Comparison of ENCODE assay signal across 8 mouse cellular contexts in the genomic region with DNA sequence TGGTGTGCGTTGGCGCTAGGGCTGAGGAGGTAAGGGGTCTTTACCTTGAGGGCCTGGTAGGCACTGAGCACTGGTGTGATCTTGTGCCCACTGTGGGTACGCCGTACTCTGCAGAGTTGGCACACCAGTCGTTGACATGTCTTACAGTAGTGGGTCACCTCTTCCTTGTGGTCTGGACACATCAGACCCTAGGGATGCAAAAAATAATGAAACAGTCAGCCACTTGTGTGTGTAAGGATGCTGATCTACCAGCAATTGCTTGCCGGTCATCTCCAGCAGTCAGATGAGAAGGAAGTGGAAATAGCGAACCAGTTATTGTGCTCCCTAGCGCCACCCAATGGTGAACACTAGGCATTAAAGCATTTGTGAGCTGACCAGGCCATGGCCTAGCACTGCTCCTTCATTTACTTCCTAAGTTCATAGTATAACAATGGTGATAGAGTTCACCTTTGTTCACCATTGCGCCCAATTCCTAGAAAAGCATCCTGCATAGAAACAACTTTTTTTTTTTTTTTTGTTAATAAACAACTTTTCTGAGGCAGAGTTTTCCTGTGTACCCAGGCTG. TPM values are rescaled to one million over a fixed set of nuclear protein-coding genes. Genes with fewer than 3 reads are reported as not detected.
DNase-seq lines count a peak whose midpoint lies in the region; ATAC-seq lines count a peak whose summit lies in the region.

No protein-coding gene starts in this region.

- ATAC-seq in heart, embryonic 12.5 days (ENCODE audit: insufficient number of reproducible peaks, low FRiP score): no peak
- peak; percentile 24; the same call in 1 of the 2 replicates for ATAC-seq in common myeloid progenitor, adult 5-6 weeks (replicated peaks; ENCODE audit: low read depth, poor library complexity, severe bottlenecking)
- ATAC-seq in forebrain, embryonic 12.5 days (ENCODE audit: low FRiP score): no peak

- 0 out of 2 replicates have a peak, but pooled peaks cover 3% of the 10 kb centered on the region for H3K36me3 ChIP-seq in heart, embryonic 12.5 days
- H3K36me3 ChIP-seq in forebrain, embryonic 12.5 days (replicated peaks): peaks cover 45% of the 10 kb centered on the region

- WGBS in heart, embryonic 12.5 days: 68% methylated on average over 9 of the region's 9 CpGs
- 73% methylated on average over 9 of the region's 9 CpGs for WGBS in forebrain, embryonic 12.5 days

- peaks cover 28% of the 10 kb centered on the region for H3K4me1 ChIP-seq in heart, embryonic 12.5 days (replicated peaks)
- H3K4me1 ChIP-seq in forebrain, embryonic 12.5 days: peaks cover 42% of the 10 kb centered on the region

- no peak overlapping the region for H3K27ac ChIP-seq in heart, embryonic 12.5 days (ENCODE audit: poor library complexity, severe bottlenecking)
- no peak overlapping the region for H3K27ac ChIP-seq in forebrain, embryonic 12.5 days

- H3K4me3 ChIP-seq in heart, embryonic 12.5 days: no peak overlapping the region
- H3K4me3 ChIP-seq in forebrain, embryonic 12.5 days (replicated peaks): no peak overlapping the region

- H3K9me3 ChIP-seq in heart, embryonic 12.5 days (replicated peaks): no peaks in the 10 kb centered on the region
- no peaks in the 10 kb centered on the region for H3K9me3 ChIP-seq in forebrain, embryonic 12.5 days

- no peak overlapping the region for H3K4me2 ChIP-seq in heart, embryonic 12.5 days
- H3K4me2 ChIP-seq in forebrain, embryonic 12.5 days: no peak overlapping the region

- H3K9ac ChIP-seq in heart, embryonic 12.5 days: no peak overlapping the region
- H3K9ac ChIP-seq in forebrain, embryonic 12.5 days: no peak overlapping the region; the same call in 1 of the 2 replicates

- peaks cover 34% of the 10 kb centered on the region for H3K27me3 ChIP-seq in heart, embryonic 12.5 days (replicated peaks)
- no peaks in the 10 kb centered on the region for H3K27me3 ChIP-seq in forebrain, embryonic 12.5 days

- intact Hi-C loops in left cerebral cortex, postnatal 4 days (cut with DNase I): no loop called here

- DNase-seq in heart, adult 18-20 months: peak; percentile 60 to 68
- DNase-seq in thymus, postnatal 4 days: peak; percentile 54
- DNase-seq in thymus, postnatal 36 days: no peak
- peak; percentile 73 for DNase-seq in left cerebral cortex, postnatal 4 days
- peak; percentile 76 for DNase-seq in retina, postnatal 1 day

RNA-seq across cellular contexts. Expression of a gene that starts 3.4 kb away (rescaled TPM):
- 10 to 100 TPM; 64.8 to 89.2 TPM for total RNA-seq in heart, adult 18-20 months (2021)
- 243 and 262 TPM in 2 replicates for polyA plus RNA-seq in heart, embryonic 12.5 days (2016; fragmentation: Nextera tagmentation; extraction: Ambion mirVana)
- 142 and 159 TPM in 2 replicates for total RNA-seq in common myeloid progenitor, adult 5-6 weeks (2017)
- total RNA-seq in left cerebral cortex, postnatal 4 days (2021): 100 to 1,000 TPM in 1 of 2 experiments, 10 to 100 TPM in 1; 86.2 to 106 TPM
- 249 and 252 TPM in 2 replicates for polyA plus RNA-seq in forebrain, embryonic 12.5 days (2016; fragmentation: Nextera tagmentation; extraction: Ambion mirVana)

RNA-seq across cellular contexts. Expression of a gene that starts 3.7 kb away (rescaled TPM):
- under 1 TPM; 0.37 to 0.98 TPM for total RNA-seq in heart, adult 18-20 months (2021)
- polyA plus RNA-seq in heart, embryonic 12.5 days (2016; fragmentation: Nextera tagmentation; extraction: Ambion mirVana): 0.89 and 1.1 TPM in 2 replicates
- 0.49 and 7.1 TPM in 2 replicates for total RNA-seq in common myeloid progenitor, adult 5-6 weeks (2017)
- total RNA-seq in left cerebral cortex, postnatal 4 days (2021): 100 to 1,000 TPM; 128 to 133 TPM
- 25.1 and 26.6 TPM in 2 replicates for polyA plus RNA-seq in forebrain, embryonic 12.5 days (2016; fragmentation: Nextera tagmentation; extraction: Ambion mirVana)

RNA-seq across cellular contexts. Expression of a gene that starts 13.6 kb away (rescaled TPM):
- total RNA-seq in heart, adult 18-20 months (2021): 1 to 10 TPM in 1 of 2 experiments, under 1 TPM in 1; 0.40 to 2.1 TPM
- polyA plus RNA-seq in heart, embryonic 12.5 days (2016; fragmentation: Nextera tagmentation; extraction: Ambion mirVana): 0.48 TPM in 1 of 2 replicates, not detected in the other
- total RNA-seq in common myeloid progenitor, adult 5-6 weeks (2017): 0.29 TPM in 1 of 2 replicates, not detected in the other
- total RNA-seq in left cerebral cortex, postnatal 4 days (2021): 1 to 10 TPM; 1.0 to 2.0 TPM
- polyA plus RNA-seq in forebrain, embryonic 12.5 days (2016; fragmentation: Nextera tagmentation; extraction: Ambion mirVana): 3.8 and 4.7 TPM in 2 replicates

RNA-seq across cellular contexts. Expression of a gene that starts 15.5 kb away (rescaled TPM):
- total RNA-seq in heart, adult 18-20 months (2021): 10 to 100 TPM; 60.3 to 61.5 TPM
- polyA plus RNA-seq in heart, embryonic 12.5 days (2016; fragmentation: Nextera tagmentation; extraction: Ambion mirVana): 123 and 127 TPM in 2 replicates
- 81.9 and 104 TPM in 2 replicates for total RNA-seq in common myeloid progenitor, adult 5-6 weeks (2017)
- total RNA-seq in left cerebral cortex, postnatal 4 days (2021): 100 to 1,000 TPM in 1 of 2 experiments, 10 to 100 TPM in 1; 99.1 to 106 TPM
- 185 and 194 TPM in 2 replicates for polyA plus RNA-seq in forebrain, embryonic 12.5 days (2016; fragmentation: Nextera tagmentation; extraction: Ambion mirVana)

RNA-seq across cellular contexts. Expression of a gene that starts 16.7 kb away (rescaled TPM):
- total RNA-seq in heart, adult 18-20 months (2021): 10 to 100 TPM; 54.1 to 54.7 TPM
- polyA plus RNA-seq in heart, embryonic 12.5 days (2016; fragmentation: Nextera tagmentation; extraction: Ambion mirVana): 65.1 and 79.2 TPM in 2 replicates
- 63.6 and 66.6 TPM in 2 replicates for total RNA-seq in common myeloid progenitor, adult 5-6 weeks (2017)
- 10 to 100 TPM; 54.0 to 59.7 TPM for total RNA-seq in left cerebral cortex, postnatal 4 days (2021)
- 79.1 and 84.3 TPM in 2 replicates for polyA plus RNA-seq in forebrain, embryonic 12.5 days (2016; fragmentation: Nextera tagmentation; extraction: Ambion mirVana)

Comparison
In these comparisons a context has a peak if more than half of its experiments do, and no peak if none do; other contexts are left out.
1. DNase-seq: peak in heart, adult 18-20 months (2 of 2), thymus, postnatal 4 days (single experiment), left cerebral cortex, postnatal 4 days (single experiment) and retina, postnatal 1 day (single experiment); none in thymus, postnatal 36 days (0 of 2).
2. RNA of a gene that starts 3.7 kb away (total RNA-seq): 128 to 133 TPM in left cerebral cortex, postnatal 4 days; 0.49 to 7.1 TPM in common myeloid progenitor, adult 5-6 weeks and 0.37 to 0.98 TPM in heart, adult 18-20 months; every median in the first group is over 10 times any median in the second.